Mouse (Mus musculus): ENCODE results near the gene 1700093K21Rik.

- TF ChIP-seq CTCF (conservative IDR thresholded peaks at IDR 0.05; ENCODE audit: insufficient read depth, insufficient read length, low read depth, low read length) (peak; percentile 87), POLR2A (IDR thresholded peaks at IDR 0.05; ENCODE audit: low read depth, low read length) (no peak)
Measured at GRCm38 (mm10) chr11:23565761-23566160, 44.8 kb upstream of the 1700093K21Rik start.

Measured in kidney, adult 2 months (tissue).